Mouse (Mus musculus) mouse embryonic stem cell (cell line): ENCODE measurements around the gene Dpysl5.

Experiments
- in situ Hi-C, 2 experiments: fragments of 300-500 bp; cut with MboI; formaldehyde crosslinking; loops; 1 replicate in 1 of 2; 3 replicates in 1 of 2; pipeline ENCODE4 v1.14.3; 2019 to 2020; ENCODE audit warnings: low sequenced_read_pairs in 2 of 2, low pct_unique_long_range_greater_than_20kb in 1 of 2, mixed read lengths in 1 of 2; ENCODE audit not compliant: unreplicated experiment in 1 of 2

Dpysl5 gene

DNA sequence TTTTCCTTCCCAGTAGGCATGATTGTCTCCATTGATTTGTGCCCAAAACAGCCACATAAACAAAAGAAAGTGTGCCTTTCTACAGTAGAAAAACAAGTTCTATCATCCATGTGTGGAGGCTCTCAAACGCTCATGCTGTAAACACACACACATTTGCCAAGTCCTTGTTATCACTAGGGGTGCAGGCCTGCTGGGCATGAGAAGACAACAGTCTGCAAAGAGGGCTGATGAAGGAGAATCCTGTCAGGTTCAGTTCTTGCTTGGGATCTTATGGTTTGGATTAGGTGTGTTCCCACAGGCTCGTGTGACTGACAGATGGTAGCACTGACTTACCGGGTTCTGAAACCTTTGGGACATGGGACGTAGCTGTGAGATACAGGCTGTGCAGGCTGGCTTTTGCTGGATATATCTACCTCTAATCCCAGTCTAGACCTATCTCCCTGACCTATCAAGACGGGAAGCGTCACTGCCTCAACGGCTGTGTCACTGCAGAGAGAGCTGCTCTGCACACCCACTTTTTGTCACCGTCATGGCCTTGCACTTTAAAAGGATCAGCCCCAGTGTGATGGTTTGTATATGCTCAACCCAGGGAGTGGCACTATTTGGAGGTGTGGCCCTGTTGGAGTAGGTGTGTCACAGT, 10.9 kb upstream of the Dpysl5 start:
- in situ Hi-C loops = loop anchor here in 1 of 2 experiments (10.0 kb wide), 1 partner anchor 74 kb away; no protein-coding TSS in a partner anchor

DNA sequence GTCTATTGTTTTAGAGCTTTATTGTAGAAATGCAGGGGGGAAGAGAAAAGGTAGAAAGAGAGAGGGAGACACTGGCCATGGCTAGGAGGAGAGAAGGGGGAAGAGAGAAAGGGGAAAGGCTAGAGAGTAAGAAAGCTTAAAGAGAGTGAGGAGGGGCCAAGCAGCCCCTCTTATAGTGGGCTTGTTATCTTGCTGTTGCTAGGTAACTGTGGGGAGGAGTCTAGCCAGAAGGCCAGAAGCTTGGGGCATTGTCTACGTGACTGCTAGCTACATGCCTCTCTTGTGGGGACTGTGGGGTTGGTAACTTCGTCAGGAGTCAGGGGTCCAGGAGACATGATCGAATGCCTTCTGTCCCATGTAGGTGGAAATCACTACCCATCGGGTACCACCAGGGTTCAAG, 10.0 kb upstream of the Dpysl5 start:
- in situ Hi-C loops = loop anchor here in 1 of 2 experiments (10.0 kb wide), 1 partner anchor 73 kb away; no protein-coding TSS in a partner anchor

DNA sequence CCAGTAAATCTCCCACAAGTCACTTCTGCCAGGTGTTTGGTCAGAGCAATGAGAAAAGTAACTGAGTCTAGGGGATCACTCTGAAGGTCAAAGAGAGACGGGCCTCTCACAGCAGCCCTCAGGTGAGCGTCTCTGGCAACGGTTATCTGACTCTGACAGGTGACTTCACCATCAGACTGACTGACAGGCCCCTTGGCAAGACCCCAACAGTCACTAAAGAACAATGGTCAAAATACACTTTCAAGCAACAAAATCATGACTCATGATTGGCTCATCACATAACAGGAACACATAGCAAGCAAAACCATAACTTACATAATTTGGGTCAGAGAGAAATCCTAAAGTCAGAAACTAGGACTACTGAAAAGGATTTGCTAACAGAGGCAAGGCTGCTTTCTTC, 9.5 kb upstream of the Dpysl5 start:
- in situ Hi-C loops = loop anchor here in 1 of 2 experiments (10.0 kb wide), 1 partner anchor 73 kb away; no protein-coding TSS in a partner anchor

DNA sequence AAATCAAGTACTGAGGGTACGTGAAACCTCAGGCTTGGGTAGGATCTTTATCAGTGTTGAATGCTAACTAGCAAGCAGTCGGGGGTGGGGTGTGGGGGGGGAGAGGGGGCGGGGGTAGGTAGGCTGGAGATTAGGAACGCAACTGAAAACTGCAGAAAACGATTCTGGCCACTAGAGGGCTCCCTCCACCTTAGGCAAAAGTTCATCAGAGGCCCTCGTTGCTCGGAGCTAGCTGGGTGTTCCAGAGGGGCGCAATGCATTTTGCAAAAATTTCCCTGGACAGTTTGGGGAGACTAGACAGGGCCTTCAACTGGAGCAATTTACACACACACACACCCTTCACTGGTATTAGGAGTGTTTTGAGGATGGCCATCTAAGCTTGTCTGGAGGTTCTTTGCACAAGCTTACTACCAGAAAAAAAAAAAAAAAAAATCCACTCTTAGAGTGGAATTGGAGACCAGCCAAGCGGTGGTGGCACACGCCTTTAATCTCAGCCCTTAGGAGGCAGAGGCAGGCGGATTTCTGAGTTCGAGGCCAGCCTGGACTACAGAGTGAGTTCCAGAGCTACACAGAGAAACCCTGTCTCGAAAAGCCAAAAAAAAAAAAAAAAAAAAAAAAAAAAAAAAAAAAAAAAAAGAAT, 1.5 kb upstream of the Dpysl5 start:
- in situ Hi-C loops = loop anchor here (5.0 to 10.0 kb wide), 2 partner anchors 65 to 67 kb away; no protein-coding TSS in a partner anchor

DNA sequence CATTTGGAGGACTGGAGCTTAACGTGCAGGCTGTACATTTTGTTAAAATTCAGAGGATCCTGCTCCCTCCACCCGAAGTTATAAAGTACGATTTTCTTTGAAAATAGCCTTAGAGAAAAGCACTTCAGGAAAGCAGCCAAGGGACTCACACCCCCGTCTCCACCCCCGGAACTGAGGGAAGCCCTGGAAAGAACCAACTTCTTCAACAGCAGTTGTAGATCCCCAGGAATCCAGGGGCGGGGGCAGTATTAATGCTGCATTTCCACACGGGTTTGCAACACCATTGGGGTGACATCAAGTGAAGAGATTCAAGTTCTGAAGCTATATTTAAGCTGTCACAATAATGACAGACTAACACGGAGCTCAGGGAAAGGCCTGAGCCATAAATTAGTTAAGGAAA, 878 bp upstream of the Dpysl5 start:
- in situ Hi-C loops = loop anchor here in 1 of 2 experiments (5.0 kb wide), 1 partner anchor 67 kb away; no protein-coding TSS in a partner anchor

DNA sequence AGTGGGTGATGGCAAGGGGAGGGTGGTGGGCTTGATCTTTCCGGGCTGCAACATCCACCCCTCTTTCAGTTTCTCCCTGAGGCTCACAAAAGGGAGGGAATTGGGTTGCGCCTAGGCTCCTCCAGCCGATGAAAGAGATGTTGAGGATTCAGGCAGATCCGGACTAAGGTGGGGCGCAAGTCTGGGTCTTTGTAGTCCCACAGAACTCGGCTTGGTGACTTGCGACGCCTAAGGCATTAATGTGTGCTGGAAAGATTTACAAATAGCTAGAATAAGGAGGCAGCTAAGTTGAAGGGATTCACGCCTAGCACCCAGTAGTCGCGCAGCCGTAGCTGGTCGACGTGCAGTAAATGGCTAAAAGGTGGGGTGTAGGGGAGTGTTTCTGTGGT, 632 bp downstream of the Dpysl5 start:
- in situ Hi-C loops = loop anchor here in 1 of 2 experiments (5.0 kb wide), 1 partner anchor 65 kb away; no protein-coding TSS in a partner anchor

DNA sequence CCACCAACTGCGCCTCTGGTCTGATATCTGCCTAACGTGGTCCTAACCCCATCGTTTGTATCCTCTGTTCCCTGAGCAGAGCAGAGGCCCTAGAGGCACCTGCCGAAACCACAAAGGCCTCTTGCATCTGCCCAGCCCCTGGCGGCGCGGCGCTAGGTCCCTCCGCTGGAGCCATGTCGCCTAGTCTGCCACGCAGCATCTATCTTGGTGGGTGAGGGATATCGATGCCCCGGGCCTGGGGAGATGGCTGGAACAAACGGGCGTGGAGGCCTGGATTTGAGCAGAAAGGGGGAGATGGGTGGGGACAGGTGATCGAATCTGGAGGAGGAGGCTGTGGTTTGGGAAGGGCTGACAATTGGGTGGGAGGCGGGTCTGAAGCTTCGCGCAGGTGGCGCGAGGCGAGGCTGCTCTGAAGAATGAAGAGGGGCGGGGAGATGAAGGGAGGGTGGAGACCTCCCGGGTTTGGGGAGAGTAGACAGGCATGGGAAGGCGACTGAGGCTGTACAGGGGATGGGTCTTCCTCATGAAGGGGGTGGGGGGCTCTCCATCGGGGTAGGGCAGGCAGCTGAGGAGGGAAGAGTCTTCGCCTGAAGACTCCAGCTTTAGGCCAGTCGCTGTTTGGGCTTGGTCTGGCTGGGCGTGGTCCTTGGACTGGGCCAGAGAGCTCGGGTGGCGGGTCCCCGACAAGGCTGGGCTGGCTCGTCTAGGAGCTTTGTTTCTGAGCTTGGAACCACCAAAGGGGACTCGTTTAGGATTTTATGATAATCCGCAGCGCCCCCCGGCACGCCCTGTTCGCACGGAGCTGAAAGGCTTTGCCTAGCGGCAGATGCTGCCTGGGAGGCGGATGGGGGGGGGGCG, 1.3 kb downstream of the Dpysl5 start:
- in situ Hi-C loops = loop anchor here in 1 of 2 experiments (5.0 kb wide), 1 partner anchor 65 kb away; no protein-coding TSS in a partner anchor

DNA sequence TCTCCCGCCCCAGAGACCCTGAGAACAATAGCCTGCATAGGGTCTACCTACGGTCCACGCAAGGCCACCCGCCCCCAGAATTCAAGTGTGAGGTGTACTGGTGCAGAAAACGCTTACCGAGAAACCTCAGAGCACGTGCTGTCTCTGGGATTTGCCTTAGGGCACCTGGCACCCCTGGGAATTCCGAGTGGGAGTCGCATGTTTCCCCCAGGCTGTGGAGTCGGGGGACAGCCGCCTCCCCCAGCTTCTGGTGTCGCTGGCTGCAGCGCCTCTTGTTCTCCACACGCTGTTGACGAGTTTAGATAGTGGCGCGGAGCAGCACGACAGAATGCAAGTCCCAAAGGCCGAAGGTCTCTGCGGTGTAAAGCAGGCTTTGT, 1.9 kb downstream of the Dpysl5 start:
- in situ Hi-C loops = loop anchor here in 1 of 2 experiments (5.0 kb wide), 1 partner anchor 64 kb away; no protein-coding TSS in a partner anchor

DNA sequence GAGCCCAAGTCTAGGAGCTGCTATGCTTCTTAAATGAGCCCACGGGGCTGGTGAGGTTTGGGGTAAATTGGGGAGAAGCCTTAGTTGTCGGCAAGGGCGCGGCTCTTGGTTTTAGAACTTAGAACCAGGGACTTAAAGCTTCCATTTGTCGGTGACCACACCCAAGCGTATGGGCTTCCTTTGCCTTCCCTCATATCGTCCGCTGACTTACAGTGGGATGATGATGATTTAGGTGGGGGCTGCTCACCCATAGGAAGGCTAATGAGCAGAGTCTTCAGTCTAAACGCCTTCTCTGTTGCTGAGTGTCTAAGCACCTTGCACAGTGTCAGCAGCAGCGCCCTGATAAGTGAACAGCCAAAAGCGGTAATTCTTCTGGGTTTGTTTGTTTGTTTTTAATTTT, 2.3 kb downstream of the Dpysl5 start:
- in situ Hi-C loops = loop anchor here in 1 of 2 experiments (5.0 kb wide), 1 partner anchor 64 kb away; no protein-coding TSS in a partner anchor

DNA sequence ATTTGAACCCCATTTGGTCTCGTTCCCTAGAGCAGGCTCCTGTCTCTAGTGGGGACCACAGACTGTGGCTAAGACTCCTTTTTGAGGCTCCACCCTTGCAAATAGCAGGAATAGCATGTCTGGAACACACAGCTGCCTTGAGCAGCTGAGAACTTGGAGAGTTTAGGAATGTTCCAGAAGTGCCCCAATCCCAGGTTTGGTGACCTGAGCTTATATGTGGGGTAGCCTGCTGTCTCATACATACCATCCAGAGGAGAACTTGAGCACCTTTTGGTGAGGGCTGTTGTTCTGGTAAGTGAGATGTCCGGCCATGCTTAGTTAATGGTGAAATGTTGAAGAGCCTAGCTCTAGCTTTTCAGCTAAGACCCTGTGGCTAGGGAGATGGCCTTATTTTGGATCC, 4.9 kb downstream of the Dpysl5 start:
- in situ Hi-C loops = no loop called here

DNA sequence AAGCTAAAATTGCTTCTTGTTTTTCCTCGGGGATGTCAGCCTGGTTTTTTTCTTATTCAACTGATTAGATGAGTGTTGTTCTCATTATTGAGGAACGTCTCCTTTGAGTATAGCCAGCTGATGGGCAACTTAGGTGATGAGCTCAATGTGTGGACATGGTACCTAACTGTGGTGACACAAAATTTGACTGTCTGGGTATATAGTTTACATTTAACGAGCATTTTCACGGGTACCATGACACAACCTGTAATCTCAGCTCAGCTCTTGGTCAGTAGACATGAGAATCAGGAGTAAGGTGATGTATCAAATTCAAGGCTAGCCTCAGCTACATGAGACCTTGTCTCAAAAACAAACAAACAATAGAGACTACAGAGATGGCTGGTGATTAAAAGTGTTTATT, 6.1 kb downstream of the Dpysl5 start:
- in situ Hi-C loops = no loop called here

DNA sequence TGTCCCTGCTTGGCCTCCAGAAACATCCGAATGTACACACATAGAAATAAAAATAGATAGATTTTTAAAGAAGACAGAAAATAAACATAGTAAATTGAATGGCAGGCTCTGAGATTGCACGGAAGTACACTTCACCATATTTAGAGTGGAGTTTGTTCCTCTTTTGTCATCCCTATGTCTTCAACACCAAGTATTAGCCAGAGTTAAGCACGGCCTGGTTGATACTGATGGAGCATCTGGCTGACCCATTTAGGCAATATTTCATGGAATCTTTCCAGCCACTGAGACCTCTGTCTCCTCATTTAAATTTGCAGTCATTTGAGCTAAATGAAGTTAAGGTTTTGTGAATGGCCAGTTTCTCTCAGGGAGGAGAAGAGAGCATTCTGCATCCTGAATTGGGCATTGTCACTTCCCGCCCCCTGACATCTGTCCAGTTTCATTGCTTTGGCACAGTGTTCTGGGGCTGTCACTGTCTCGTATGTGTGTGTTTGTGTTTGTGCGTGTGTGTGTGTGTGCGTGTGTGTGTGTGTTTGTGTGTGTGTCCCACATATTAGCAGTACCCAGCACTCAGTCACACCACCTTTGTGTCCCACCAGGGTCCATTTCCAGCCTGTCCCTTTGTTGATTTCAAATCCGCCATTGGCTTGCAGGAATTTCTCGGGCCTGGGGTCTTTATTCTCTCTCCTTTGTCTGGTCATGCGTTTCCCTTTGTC, 6.8 kb downstream of the Dpysl5 start:
- in situ Hi-C loops = no loop called here

DNA sequence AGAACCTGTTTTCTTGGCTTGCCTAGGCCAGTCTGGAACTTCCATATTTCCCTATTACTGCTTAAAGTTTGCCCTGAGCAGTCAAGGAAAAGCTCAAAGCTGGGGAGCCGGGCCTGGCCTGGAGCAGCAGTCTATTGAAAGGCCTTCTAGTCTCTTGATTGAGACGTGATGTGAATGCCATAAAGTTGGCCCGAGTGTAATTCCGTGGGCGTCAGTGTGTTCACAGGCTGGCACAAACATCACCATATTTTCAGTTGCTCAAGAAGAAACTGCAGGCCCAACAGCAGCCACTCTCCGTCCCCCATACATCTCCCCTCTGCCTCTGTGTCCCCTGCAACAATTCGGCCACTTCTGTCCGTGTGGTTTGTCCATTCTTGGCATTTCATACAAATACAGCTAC, 10.6 kb downstream of the Dpysl5 start:
- in situ Hi-C loops = no loop called here

DNA sequence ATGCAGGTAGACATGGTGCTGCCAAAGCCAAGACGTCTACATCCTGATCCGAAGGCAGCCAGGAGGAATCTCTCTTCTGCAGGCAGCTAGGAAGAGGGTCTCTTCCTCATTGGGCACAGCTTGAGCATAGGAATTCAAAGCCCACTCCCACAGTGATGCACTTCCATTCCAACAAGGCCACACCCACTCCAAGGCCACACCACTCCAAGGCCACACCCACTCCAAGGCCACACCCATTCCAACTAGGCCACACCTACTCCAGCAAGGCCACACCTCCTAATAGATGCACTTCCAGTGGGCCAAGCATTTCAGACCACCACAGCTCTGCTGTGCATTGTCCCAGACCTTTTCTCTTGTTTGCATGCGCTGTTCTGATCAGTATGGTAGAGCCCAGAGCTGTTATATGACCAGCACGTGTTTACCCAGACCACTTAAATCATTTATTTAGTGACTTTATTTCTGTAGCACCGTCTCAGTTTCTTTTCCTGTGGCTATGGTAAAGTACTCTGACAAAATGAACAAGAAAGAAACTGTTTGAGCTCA, 14.9 kb downstream of the Dpysl5 start:
- in situ Hi-C loops = no loop called here

DNA sequence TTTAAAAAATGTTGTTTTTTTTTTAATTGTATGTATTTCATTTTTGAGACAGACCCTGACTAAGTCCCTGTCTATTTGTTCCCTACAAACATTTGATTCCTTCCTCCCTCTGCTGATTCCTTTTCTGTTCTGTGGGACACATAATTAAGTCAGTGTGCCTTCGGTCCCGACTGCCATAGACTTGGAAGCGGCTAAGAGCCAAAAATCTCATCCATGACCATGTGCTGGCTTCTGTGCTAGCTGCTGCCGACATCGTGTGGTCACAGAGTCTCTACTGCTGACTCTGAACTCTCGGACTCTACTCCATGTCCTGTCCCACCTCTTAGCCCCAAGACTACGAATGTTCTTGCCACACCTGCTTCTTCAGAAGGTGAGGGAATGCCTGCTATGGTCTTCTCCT, 21.1 kb downstream of the Dpysl5 start:
- in situ Hi-C loops = no loop called here

DNA sequence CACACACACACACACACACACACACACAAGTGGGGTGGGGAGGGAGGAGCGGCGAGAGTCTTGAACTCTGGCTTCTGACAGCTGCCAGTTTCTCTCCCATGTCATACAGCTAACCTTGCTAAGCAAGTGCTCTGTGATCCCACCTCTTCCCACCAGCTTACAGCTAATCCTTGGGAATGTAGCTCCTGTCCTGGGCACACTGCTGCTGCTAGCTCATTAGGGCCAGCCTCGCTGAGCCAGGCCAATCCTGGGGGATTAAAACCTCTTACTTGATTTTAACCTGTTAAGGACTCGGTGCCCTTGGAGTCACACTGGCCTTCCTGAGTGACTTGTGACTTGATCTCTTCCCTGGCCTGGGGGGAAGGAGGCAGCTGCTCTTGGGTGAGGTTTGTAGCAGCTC, 23.3 kb downstream of the Dpysl5 start:
- in situ Hi-C loops = no loop called here

DNA sequence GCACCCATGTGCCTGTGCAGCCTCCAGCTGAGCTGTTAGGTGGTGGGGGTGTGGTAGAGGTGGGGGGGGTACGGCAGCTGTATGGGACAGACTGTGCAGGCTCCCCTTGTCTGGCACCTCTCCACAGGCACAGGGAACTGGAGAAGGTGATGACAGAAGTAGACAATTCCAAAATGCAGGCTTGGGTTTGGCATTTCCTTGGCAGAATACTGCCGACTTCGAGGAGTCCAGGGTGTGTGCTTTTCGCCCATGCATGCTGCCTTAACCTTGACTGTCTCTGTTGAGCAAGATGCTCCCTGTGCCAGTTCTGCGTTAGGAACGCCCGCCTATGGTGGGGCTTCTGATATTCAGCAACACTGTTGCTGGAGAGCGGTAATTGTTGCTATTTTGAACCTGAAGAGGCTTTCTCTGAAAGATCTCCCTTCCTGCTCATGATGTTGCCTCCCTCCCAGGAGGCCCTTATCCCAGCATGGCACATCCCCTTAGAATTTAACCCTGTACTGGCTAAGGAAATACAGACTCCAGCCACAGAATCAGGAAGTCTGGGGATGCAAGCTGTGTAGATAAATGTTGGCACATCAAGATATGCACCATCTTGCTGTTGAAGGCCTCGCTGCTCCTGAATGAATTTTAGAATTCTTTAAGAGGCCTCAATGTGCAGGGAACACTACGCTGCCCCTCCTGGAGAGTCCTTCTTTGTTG, 26.9 kb downstream of the Dpysl5 start:
- in situ Hi-C loops = no loop called here

DNA sequence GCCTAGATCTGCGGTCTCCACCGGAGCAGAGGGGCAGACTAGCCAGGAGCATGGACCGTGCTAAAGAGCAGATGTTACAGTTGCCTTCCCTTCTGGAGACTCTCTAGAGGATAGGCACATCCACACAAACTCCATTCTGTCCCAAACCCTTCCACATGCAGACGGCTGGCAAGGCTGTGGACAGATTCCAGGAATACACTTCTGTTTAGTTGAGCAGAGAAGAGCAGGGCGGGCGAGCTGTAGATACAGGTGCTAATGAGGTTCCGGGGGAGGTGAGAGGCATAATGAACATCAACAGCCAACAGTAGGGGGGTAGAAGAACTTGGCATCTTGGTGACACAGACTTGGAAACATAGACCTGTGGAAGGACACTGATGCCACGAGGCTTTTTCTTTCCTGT, 28.2 kb downstream of the Dpysl5 start:
- in situ Hi-C loops = no loop called here
